In the genomic region with DNA sequence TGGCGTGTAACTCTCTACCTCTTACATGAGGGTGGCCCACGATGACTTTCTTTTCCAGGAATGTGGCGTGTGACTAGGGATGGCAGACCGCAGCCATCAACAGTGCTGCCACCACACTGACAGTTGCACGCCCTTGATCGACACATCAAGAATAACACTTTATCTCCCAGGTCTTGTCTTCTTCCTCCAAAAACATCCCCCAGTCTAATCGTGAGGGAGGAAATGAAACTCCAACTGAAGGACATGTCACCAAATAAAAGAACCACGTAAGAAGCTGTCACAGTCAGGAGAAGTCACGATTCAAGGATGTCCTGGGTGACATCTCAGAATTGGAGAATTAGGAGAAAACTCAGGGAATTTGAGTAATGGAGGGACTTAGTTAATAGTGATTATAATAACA, we compare ENCODE assay signal across 24 mouse cellular contexts. TPM values are rescaled to one million over a fixed set of nuclear protein-coding genes. Genes with fewer than 3 reads are reported as not detected.
A peak's percentile ranks its signal among the peaks of the same experiment; 100 is the strongest.
DNase-seq lines count a peak whose midpoint lies in the region; ATAC-seq lines count a peak whose summit lies in the region.
"Had no signal": no experiment of that assay in that cellular context is flagged by ENCODE, and none has a peak within 500 bp of the region (broad histone marks: within the 10 kb centered on the region; RNA-seq: fewer than 3 reads in every experiment).

No protein-coding gene starts in this region.

- H3K27me3 ChIP-seq in heart, embryonic 10.5 days (ENCODE audit: insufficient read depth, poor library complexity, severe bottlenecking) = 0 out of 2 replicates have a peak, but pooled peaks cover 4% of the 10 kb centered on the region
- H3K27me3 ChIP-seq in megakaryocyte, embryonic 14.5 days (replicated peaks) = peaks cover 16% of the 10 kb centered on the region
- H3K27me3 ChIP-seq: embryonic facial prominence, embryonic 15.5 days; forebrain, embryonic 15.5 days had no signal

- no peaks in the 10 kb centered on the region for H3K36me3 ChIP-seq in heart, embryonic 10.5 days
- H3K36me3 ChIP-seq in megakaryocyte, embryonic 14.5 days (replicated peaks; ENCODE audit: low read length) = no peaks in the 10 kb centered on the region
- H3K36me3 ChIP-seq: embryonic facial prominence, embryonic 13.5 days; embryonic facial prominence, embryonic 15.5 days; forebrain, embryonic 10.5 days; forebrain, embryonic 12.5 days; forebrain, embryonic 15.5 days had no signal

- H3K9me3 ChIP-seq in heart, embryonic 10.5 days = no peaks in the 10 kb centered on the region
- no peaks in the 10 kb centered on the region for H3K9me3 ChIP-seq in megakaryocyte, embryonic 14.5 days
- H3K9me3 ChIP-seq: embryonic facial prominence, embryonic 13.5 days; embryonic facial prominence, embryonic 15.5 days; forebrain, embryonic 10.5 days; forebrain, embryonic 12.5 days; forebrain, embryonic 15.5 days had no signal

- intact Hi-C loops in heart, postnatal 25 days (cut with DNase I) = no loop called here

- H3K27ac ChIP-seq in heart, embryonic 10.5 days = no peak overlapping the region
- H3K27ac ChIP-seq: embryonic facial prominence, embryonic 13.5 days; embryonic facial prominence, embryonic 15.5 days; forebrain, embryonic 10.5 days; forebrain, embryonic 12.5 days; forebrain, embryonic 15.5 days had no signal

- WGBS in heart, embryonic 10.5 days = 73% methylated on average over 9 of the region's 9 CpGs

- peak; percentile 67 for DNase-seq in heart, embryonic 10.5 days (ENCODE audit: low spot score)
- DNase-seq in heart, postnatal 25 days (ENCODE audit: low spot score) = no peak
- no peak for DNase-seq in cerebellum, postnatal 14 days
- no peak for DNase-seq in kidney, adult 18-20 months
- DNase-seq: adrenal gland, adult 2 months; adrenal gland, postnatal 10 days; adrenal gland, postnatal 25 days; cerebellum, adult 11 months; cerebellum, adult 18-20 months; cerebellum, adult 8-10 months; cerebellum, adult 9-11 months; cerebellum, postnatal 25 days; embryo, embryonic 11 days; forebrain, postnatal 0 days had no signal

- H3K4me1 ChIP-seq in heart, embryonic 10.5 days = no peaks in the 10 kb centered on the region
- peaks cover 22% of the 10 kb centered on the region for H3K4me1 ChIP-seq in megakaryocyte, embryonic 14.5 days
- H3K4me1 ChIP-seq: embryonic facial prominence, embryonic 13.5 days; embryonic facial prominence, embryonic 15.5 days; forebrain, embryonic 12.5 days; forebrain, embryonic 15.5 days had no signal

- ATAC-seq in common myeloid progenitor, adult 5-6 weeks (replicated peaks; ENCODE audit: low read depth, poor library complexity, severe bottlenecking) = peak; percentile 58
- peak; percentile 73 for ATAC-seq in granulocyte monocyte progenitor cell, adult 5-6 weeks (replicated peaks; ENCODE audit: poor library complexity, severe bottlenecking)
- no peak for ATAC-seq in frontal cortex, adult (ENCODE audit: low TSS enrichment)
- ATAC-seq: forebrain, embryonic 15.5 days; forebrain, postnatal 0 days had no signal

- no peak overlapping the region for H3K4me3 ChIP-seq in heart, embryonic 10.5 days
- peak overlapping the region; percentile 78 for H3K4me3 ChIP-seq in megakaryocyte, embryonic 14.5 days (replicated peaks)
- H3K4me3 ChIP-seq: embryonic facial prominence, embryonic 13.5 days; embryonic facial prominence, embryonic 15.5 days; erythroblast, embryonic 14.5 days; forebrain, embryonic 10.5 days; forebrain, embryonic 12.5 days; forebrain, embryonic 15.5 days had no signal

RNA-seq across cellular contexts. Expression of a gene that starts 8.8 kb away (rescaled TPM):
- 17.2 and 24.9 TPM in 2 replicates for polyA plus RNA-seq in heart, embryonic 10.5 days (2016; fragmentation: Nextera tagmentation; extraction: Ambion mirVana)
- total RNA-seq in heart, postnatal 25 days (2021) = 10 to 100 TPM; 12.7 to 18.8 TPM
- 31.7 and 35.9 TPM in 2 replicates for total RNA-seq in common myeloid progenitor, adult 5-6 weeks (2017)
- 59.2 and 59.7 TPM in 2 replicates for total RNA-seq in granulocyte monocyte progenitor cell, adult 5-6 weeks (2014; fragmentation: Nextera tagmentation)
- 27.9 and 29.4 TPM in 2 replicates for total RNA-seq in granulocyte monocyte progenitor cell, adult 5-6 weeks (2017)
- polyA plus RNA-seq in megakaryocyte, embryonic 14.5 days (2012; ENCODE audit: insufficient read depth, low replicate concordance) = 8.7 and 14.2 TPM in 2 replicates
